Mouse (Mus musculus): ENCODE data around the gene Caly. TPM values are rescaled to one million over a fixed set of nuclear protein-coding genes. Genes with fewer than 3 reads are reported as not detected.

Caly gene
- polyA plus RNA-seq, 1 experiment from 2014 or later = 0.45 TPM

DNA sequence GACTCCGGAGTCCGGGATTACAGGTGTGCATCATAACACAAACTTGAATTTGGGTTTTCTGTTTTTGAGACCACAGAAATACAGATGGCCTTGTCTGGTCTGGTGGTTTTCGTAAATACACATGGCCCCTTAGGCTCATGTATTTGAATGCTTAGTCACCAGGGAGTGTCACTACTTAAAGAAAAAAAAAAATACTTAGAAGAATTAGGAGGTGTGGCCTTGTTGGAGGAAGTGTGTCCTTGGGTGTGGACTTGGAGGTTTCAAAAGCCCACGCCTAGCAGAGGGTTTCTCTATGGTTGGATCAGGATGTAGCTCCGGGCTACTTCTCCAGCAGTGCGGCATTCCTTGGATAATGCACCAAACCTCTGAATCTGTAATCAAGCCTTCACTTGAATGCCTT lies 4.7 kb downstream of the Caly start:
- WGBS = 73% methylated on average over 6 of the region's 6 CpGs
- no peak overlapping the region for H3K27ac ChIP-seq
- DNase-seq (ENCODE audit: low spot score) = no peak
- H3K36me3 ChIP-seq = no peaks in the 10 kb centered on the region
- H3K4me1 ChIP-seq = 0 out of 2 replicates have a peak, but pooled peaks cover 6% of the 10 kb centered on the region
- H3K9me3 ChIP-seq = no peaks in the 10 kb centered on the region
- no peak overlapping the region for H3K4me3 ChIP-seq
- H3K27me3 ChIP-seq (ENCODE audit: insufficient read depth, poor library complexity, severe bottlenecking) = peaks cover 61% of the 10 kb centered on the region

- H3K27ac ChIP-seq = peak overlapping the region; percentile 67
- peak overlapping the region; percentile 56 for H3K4me3 ChIP-seq
- H3K36me3 ChIP-seq = no peaks in the 10 kb centered on the region
- WGBS = 19% methylated on average over 39 of the region's 39 CpGs
- no peak for DNase-seq (ENCODE audit: low spot score)
- H3K4me1 ChIP-seq = peaks cover 9% of the 10 kb centered on the region
- H3K9me3 ChIP-seq = no peaks in the 10 kb centered on the region
- H3K27me3 ChIP-seq (ENCODE audit: insufficient read depth, poor library complexity, severe bottlenecking) = peaks cover 69% of the 10 kb centered on the region
These were observed 12.2 kb downstream of the Caly start for GRCm38 (mm10) chr7:140070042-140070711.

DNA sequence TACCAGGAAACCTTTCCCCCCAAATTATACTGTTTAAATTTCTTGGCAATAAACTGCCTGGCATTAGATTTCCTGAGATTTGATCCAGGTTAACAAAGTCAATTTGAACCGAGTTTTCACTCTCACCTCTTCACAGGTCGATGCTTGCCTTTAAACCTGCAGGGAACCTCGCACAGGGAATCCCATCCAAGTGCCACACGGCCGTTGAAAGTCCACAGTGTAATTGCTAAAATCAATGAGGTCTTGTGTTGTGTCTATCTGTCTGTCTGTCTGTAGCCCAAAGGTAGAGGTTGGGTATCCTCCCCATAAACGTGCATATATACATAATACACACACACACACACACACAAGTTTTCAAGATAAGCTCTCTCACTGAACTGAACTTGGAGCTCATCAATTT lies 15.0 kb downstream of the Caly start:
- 51% methylated on average over 6 of the region's 6 CpGs for WGBS

GRCm38 (mm10) chr7:140063092-140063491 lies 19.3 kb downstream of the Caly start:
- H3K4me3 ChIP-seq = no peak overlapping the region
- no peaks in the 10 kb centered on the region for H3K9me3 ChIP-seq
- peaks cover 13% of the 10 kb centered on the region for H3K4me1 ChIP-seq
- no peak for DNase-seq (ENCODE audit: low spot score)
- no peaks in the 10 kb centered on the region for H3K36me3 ChIP-seq
- H3K27ac ChIP-seq = no peak overlapping the region
- H3K27me3 ChIP-seq (ENCODE audit: insufficient read depth, poor library complexity, severe bottlenecking) = peaks cover 86% of the 10 kb centered on the region
- WGBS = 20% methylated on average over 7 of the region's 7 CpGs

More for the DNA sequence above, 15.0 kb downstream of the Caly start:
- Histone ChIP-seq H3K4me3 (no peak overlapping the region), H3K27ac (no peak overlapping the region), H3K4me1 (peaks cover 9% of the 10 kb centered on the region), H3K27me3 (ENCODE audit: insufficient read depth, poor library complexity, severe bottlenecking) (peaks cover 79% of the 10 kb centered on the region), H3K9me3 (no peaks in the 10 kb centered on the region), H3K36me3 (no peaks in the 10 kb centered on the region)
- DNase-seq (ENCODE audit: low spot score) = no peak

GRCm38 (mm10) chr7:140062307-140062706 lies 20.0 kb downstream of the Caly start:
- H3K4me1 ChIP-seq = peaks cover 19% of the 10 kb centered on the region

GRCm38 (mm10) chr7:140061832-140062130 lies 20.6 kb downstream of the Caly start:
- Histone ChIP-seq H3K36me3 (no peaks in the 10 kb centered on the region), H3K27me3 (ENCODE audit: insufficient read depth, poor library complexity, severe bottlenecking) (peaks cover 94% of the 10 kb centered on the region), H3K4me1 (peaks cover 19% of the 10 kb centered on the region), H3K9me3 (no peaks in the 10 kb centered on the region), H3K4me3 (peak overlapping the region; percentile 55; the same call in 1 of the 2 replicates), H3K27ac (no peak overlapping the region)
- DNase-seq (ENCODE audit: low spot score) = no peak
- 5% methylated on average over 6 of the region's 6 CpGs for WGBS

More at GRCm38 (mm10) chr7:140062307-140062706, 20.0 kb downstream of the Caly start:
- no peak overlapping the region for H3K4me3 ChIP-seq
- H3K27ac ChIP-seq = no peak overlapping the region
- 13% methylated on average over 11 of the region's 11 CpGs for WGBS
- peaks cover 89% of the 10 kb centered on the region for H3K27me3 ChIP-seq (ENCODE audit: insufficient read depth, poor library complexity, severe bottlenecking)
- no peak for DNase-seq (ENCODE audit: low spot score)
- H3K9me3 ChIP-seq = no peaks in the 10 kb centered on the region
- H3K36me3 ChIP-seq = no peaks in the 10 kb centered on the region

GRCm38 (mm10) chr7:140060936-140061831 lies 21.2 kb downstream of the Caly start:
- WGBS = 2% methylated on average over 47 of the region's 47 CpGs
- peak overlapping the region; percentile 42; the same call in 1 of the 2 replicates for H3K27ac ChIP-seq
- H3K4me3 ChIP-seq = peak overlapping the region; percentile 55
- H3K9me3 ChIP-seq = no peaks in the 10 kb centered on the region
- no peaks in the 10 kb centered on the region for H3K36me3 ChIP-seq
- peaks cover 19% of the 10 kb centered on the region for H3K4me1 ChIP-seq
- no peak for DNase-seq (ENCODE audit: low spot score)
- peaks cover 98% of the 10 kb centered on the region for H3K27me3 ChIP-seq (ENCODE audit: insufficient read depth, poor library complexity, severe bottlenecking)

GRCm38 (mm10) chr7:140059601-140060000 lies 22.7 kb downstream of the Caly start:
- 12% methylated on average over 4 of the region's 4 CpGs for WGBS
- Histone ChIP-seq H3K4me3 (no peak overlapping the region), H3K9me3 (no peaks in the 10 kb centered on the region), H3K36me3 (no peaks in the 10 kb centered on the region), H3K4me1 (peaks cover 19% of the 10 kb centered on the region), H3K27me3 (ENCODE audit: insufficient read depth, poor library complexity, severe bottlenecking) (peaks cover 100% of the 10 kb centered on the region), H3K27ac (no peak overlapping the region)
- no peak for DNase-seq (ENCODE audit: low spot score)

GRCm38 (mm10) chr7:140058528-140058927 lies 23.8 kb downstream of the Caly start:
- no peaks in the 10 kb centered on the region for H3K9me3 ChIP-seq
- peaks cover 19% of the 10 kb centered on the region for H3K4me1 ChIP-seq
- 25% methylated on average over 7 of the region's 7 CpGs for WGBS
- DNase-seq (ENCODE audit: low spot score) = no peak
- no peaks in the 10 kb centered on the region for H3K36me3 ChIP-seq
- H3K27me3 ChIP-seq (ENCODE audit: insufficient read depth, poor library complexity, severe bottlenecking) = peaks cover 100% of the 10 kb centered on the region
- peak overlapping the region; percentile 67; the same call in 1 of the 2 replicates for H3K27ac ChIP-seq
- peak overlapping the region; percentile 63 for H3K4me3 ChIP-seq

DNA sequence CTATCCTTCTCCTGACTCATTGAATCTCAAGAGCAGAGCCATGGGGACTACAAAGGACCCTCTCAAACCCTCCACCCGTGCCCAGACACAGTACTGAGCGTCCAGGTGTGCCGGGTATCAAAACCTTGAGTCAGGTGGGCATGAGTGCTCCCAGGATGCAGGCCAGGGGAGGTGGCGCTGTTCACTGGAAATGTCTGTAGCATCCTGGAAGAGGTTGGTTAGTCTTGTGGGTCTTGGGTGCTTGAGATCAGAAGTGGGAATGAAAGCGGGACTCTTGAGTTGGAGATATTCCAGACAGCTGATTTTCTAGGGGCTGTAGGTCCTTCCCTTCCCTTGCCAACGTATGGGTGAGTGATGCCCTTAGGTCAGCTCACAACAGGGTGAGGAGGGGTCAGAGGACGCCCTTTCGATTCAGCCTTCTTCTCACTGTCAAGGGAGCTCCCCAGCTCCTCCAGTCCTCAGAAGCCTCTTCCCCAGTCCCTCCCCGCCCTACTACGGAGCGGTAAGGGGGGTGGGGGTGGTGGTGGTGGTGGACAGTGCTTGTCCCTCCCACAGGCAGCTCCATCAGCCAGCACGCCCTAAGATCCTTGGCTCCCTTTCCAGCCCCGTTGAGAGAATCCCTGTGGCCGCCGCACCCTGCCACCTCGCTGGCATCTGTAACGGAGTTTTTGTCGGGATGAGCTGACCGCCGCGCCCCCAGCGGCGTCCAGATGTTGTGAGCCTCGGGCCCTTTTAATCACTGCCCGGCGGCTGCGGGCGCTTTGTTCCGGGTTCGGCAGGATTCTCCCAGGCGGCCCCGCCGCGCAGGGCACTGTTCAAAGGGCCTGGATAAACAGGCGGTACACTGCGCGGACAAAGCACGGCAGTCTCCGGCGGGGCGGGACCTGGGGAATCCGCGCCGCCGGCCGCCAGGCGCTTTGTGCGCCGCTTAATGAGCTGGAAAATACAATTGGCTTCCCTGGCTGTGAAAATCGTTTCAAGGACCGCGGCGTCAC lies 24.6 kb downstream of the Caly start:
- Histone ChIP-seq H3K27me3 (ENCODE audit: insufficient read depth, poor library complexity, severe bottlenecking) (peaks cover 100% of the 10 kb centered on the region), H3K27ac (peak overlapping the region; percentile 67), H3K36me3 (no peaks in the 10 kb centered on the region), H3K9me3 (no peaks in the 10 kb centered on the region), H3K4me3 (peak overlapping the region; percentile 63), H3K4me1 (peaks cover 19% of the 10 kb centered on the region)
- WGBS = 4% methylated on average over 53 of the region's 53 CpGs
- DNase-seq (ENCODE audit: low spot score) = no peak

DNA sequence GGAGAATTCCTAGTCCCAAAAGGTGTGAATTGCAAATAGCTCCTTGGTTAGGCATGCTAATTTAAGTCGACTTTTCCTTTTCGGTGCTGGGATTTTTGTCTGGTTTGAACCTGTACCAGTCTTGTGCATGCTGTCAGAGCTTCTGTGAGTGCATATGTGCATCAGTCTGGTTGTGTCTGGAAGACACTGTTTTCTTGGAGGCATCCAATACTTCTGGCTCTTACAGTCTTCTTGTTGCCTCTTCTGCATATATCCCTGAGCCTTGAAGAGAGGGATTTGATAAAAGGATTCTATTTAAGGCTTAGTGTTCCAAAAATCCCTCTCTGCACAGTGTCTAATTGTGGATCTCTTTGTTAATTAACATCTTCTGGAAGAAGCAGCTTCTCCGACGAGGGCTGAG lies 28.2 kb downstream of the Caly start:
- 67% methylated on average over 4 of the region's 4 CpGs for WGBS
- Histone ChIP-seq H3K27me3 (ENCODE audit: insufficient read depth, poor library complexity, severe bottlenecking) (peaks cover 100% of the 10 kb centered on the region), H3K4me1 (peaks cover 16% of the 10 kb centered on the region), H3K9me3 (no peaks in the 10 kb centered on the region), H3K36me3 (no peaks in the 10 kb centered on the region), H3K4me3 (no peak overlapping the region), H3K27ac (no peak overlapping the region)
- DNase-seq (ENCODE audit: low spot score) = no peak

DNA sequence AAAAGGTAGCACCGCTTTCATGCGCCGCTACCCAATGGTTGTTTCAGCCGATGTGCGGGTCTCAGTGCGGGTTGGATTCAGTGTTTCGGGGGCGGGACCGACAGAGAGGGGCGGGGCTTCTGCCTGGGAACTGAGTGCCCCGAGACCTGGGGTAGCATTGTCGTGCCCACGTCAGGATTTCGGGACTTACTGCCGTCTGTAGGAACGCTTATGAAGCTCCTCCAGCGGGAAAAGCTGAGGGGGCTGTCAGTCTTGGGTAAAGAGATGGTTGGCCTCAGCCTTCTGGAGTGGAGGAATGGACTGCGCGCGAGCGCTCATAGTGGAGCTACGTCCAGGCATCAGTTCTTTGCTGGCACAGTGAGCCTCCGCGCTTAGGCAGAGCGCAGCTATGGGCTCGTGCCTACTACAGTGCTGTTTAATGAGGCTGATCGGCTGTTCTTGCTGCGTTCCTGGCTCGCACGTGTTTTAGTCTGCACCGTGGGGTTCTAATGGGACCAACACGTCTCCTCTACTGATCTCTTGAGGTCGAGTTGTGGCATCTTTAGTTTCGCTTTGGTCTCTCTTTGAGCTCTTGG lies 33.1 kb downstream of the Caly start:
- no peaks in the 10 kb centered on the region for H3K9me3 ChIP-seq
- no peak for DNase-seq (ENCODE audit: low spot score)
- peak overlapping the region; percentile 56 for H3K4me3 ChIP-seq
- no peak overlapping the region for H3K27ac ChIP-seq
- WGBS = 1% methylated on average over 34 of the region's 34 CpGs
- no peaks in the 10 kb centered on the region for H3K36me3 ChIP-seq
- peaks cover 100% of the 10 kb centered on the region for H3K27me3 ChIP-seq (ENCODE audit: insufficient read depth, poor library complexity, severe bottlenecking)
- peaks cover 24% of the 10 kb centered on the region for H3K4me1 ChIP-seq
